Mouse (Mus musculus): ENCODE results near the gene Dlg2. TPM values are rescaled to one million over a fixed set of nuclear protein-coding genes. Genes with fewer than 3 reads are reported as not detected.

Gene Dlg2
- polyA plus RNA-seq, 1 experiment, result 1.3 TPM

- H3K4me3 ChIP-seq (replicated peaks; ENCODE audit: extremely low read depth, low read depth, low read length), result no peak overlapping the region
- DNase-seq, result no peak
- no peaks in the 10 kb centered on the region for H3K4me1 ChIP-seq (ENCODE audit: control insufficient read depth, insufficient read depth, low read length)
- WGBS, result 74% methylated on average over 3 of the region's 3 CpGs
- TF ChIP-seq CTCF (IDR thresholded peaks at IDR 0.05; ENCODE audit: insufficient read depth, low read length), result no peak
- TF ChIP-seq POLR2A (IDR thresholded peaks at IDR 0.05; ENCODE audit: borderline replicate concordance, extremely low read depth, low read depth, low read length), result no peak
Measured at GRCm38 (mm10) chr7:90630546-90630945, 154.1 kb downstream of the Dlg2 start.

- 88% methylated on average over 1 of the region's 1 CpGs for WGBS
- DNase-seq, result no peak
- Histone ChIP-seq H3K4me3 (replicated peaks; ENCODE audit: extremely low read depth, low read depth, low read length) (no peak overlapping the region), H3K4me1 (ENCODE audit: control insufficient read depth, insufficient read depth, low read length) (no peaks in the 10 kb centered on the region)
- TF ChIP-seq CTCF (IDR thresholded peaks at IDR 0.05; ENCODE audit: insufficient read depth, low read length), result no peak
- TF ChIP-seq POLR2A (IDR thresholded peaks at IDR 0.05; ENCODE audit: borderline replicate concordance, extremely low read depth, low read depth, low read length), result no peak
Measured at GRCm38 (mm10) chr7:90649512-90649911, 173.0 kb downstream of the Dlg2 start.

GRCm38 (mm10) chr7:90651128-90651527 lies 174.7 kb downstream of the Dlg2 start:
- Histone ChIP-seq H3K4me1 (ENCODE audit: control insufficient read depth, insufficient read depth, low read length) (no peaks in the 10 kb centered on the region), H3K4me3 (replicated peaks; ENCODE audit: extremely low read depth, low read depth, low read length) (no peak overlapping the region)
- DNase-seq, result no peak
- 51% methylated on average over 6 of the region's 6 CpGs for WGBS
- TF ChIP-seq POLR2A (IDR thresholded peaks at IDR 0.05; ENCODE audit: borderline replicate concordance, extremely low read depth, low read depth, low read length) (no peak), CTCF (IDR thresholded peaks at IDR 0.05; ENCODE audit: insufficient read depth, low read length) (no peak)

- no peak for DNase-seq
- TF ChIP-seq POLR2A (IDR thresholded peaks at IDR 0.05; ENCODE audit: borderline replicate concordance, extremely low read depth, low read depth, low read length) (no peak), CTCF (IDR thresholded peaks at IDR 0.05; ENCODE audit: insufficient read depth, low read length) (no peak)
- H3K4me1 ChIP-seq (ENCODE audit: control insufficient read depth, insufficient read depth, low read length), result no peaks in the 10 kb centered on the region
- 81% methylated on average over 2 of the region's 2 CpGs for WGBS
- H3K4me3 ChIP-seq (replicated peaks; ENCODE audit: extremely low read depth, low read depth, low read length), result no peak overlapping the region
Measured at GRCm38 (mm10) chr7:90651611-90652010, 175.1 kb downstream of the Dlg2 start.

- Histone ChIP-seq H3K4me3 (replicated peaks; ENCODE audit: extremely low read depth, low read depth, low read length) (no peak overlapping the region), H3K4me1 (ENCODE audit: control insufficient read depth, insufficient read depth, low read length) (no peaks in the 10 kb centered on the region)
- WGBS, result 47% methylated on average over 3 of the region's 3 CpGs
- TF ChIP-seq POLR2A (IDR thresholded peaks at IDR 0.05; ENCODE audit: borderline replicate concordance, extremely low read depth, low read depth, low read length) (no peak), CTCF (IDR thresholded peaks at IDR 0.05; ENCODE audit: insufficient read depth, low read length) (no peak)
- no peak for DNase-seq
Measured at GRCm38 (mm10) chr7:90658593-90658992, 182.1 kb downstream of the Dlg2 start.

GRCm38 (mm10) chr7:90694050-90694449 lies 217.6 kb downstream of the Dlg2 start:
- TF ChIP-seq CTCF (IDR thresholded peaks at IDR 0.05; ENCODE audit: insufficient read depth, low read length) (no peak), POLR2A (IDR thresholded peaks at IDR 0.05; ENCODE audit: borderline replicate concordance, extremely low read depth, low read depth, low read length) (no peak)
- Histone ChIP-seq H3K4me3 (replicated peaks; ENCODE audit: extremely low read depth, low read depth, low read length) (no peak overlapping the region), H3K4me1 (ENCODE audit: control insufficient read depth, insufficient read depth, low read length) (no peaks in the 10 kb centered on the region)
- no peak for DNase-seq

- no peak for DNase-seq
- H3K4me3 ChIP-seq (replicated peaks; ENCODE audit: extremely low read depth, low read depth, low read length), result no peak overlapping the region
- TF ChIP-seq CTCF (IDR thresholded peaks at IDR 0.05; ENCODE audit: insufficient read depth, low read length) (no peak), POLR2A (IDR thresholded peaks at IDR 0.05; ENCODE audit: borderline replicate concordance, extremely low read depth, low read depth, low read length) (no peak)
- H3K4me1 ChIP-seq (ENCODE audit: control insufficient read depth, insufficient read depth, low read length), result no peaks in the 10 kb centered on the region
- 72% methylated on average over 7 of the region's 7 CpGs for WGBS
Measured at GRCm38 (mm10) chr7:90696181-90696950, 219.9 kb downstream of the Dlg2 start.

GRCm38 (mm10) chr7:90703163-90703852 lies 226.8 kb downstream of the Dlg2 start:
- no peak overlapping the region for H3K4me3 ChIP-seq (replicated peaks; ENCODE audit: extremely low read depth, low read depth, low read length)
- WGBS, result 57% methylated on average over 7 of the region's 7 CpGs
- TF ChIP-seq POLR2A (IDR thresholded peaks at IDR 0.05; ENCODE audit: borderline replicate concordance, extremely low read depth, low read depth, low read length), result no peak
- TF ChIP-seq CTCF (IDR thresholded peaks at IDR 0.05; ENCODE audit: insufficient read depth, low read length), result no peak
- no peak for DNase-seq
- no peaks in the 10 kb centered on the region for H3K4me1 ChIP-seq (ENCODE audit: control insufficient read depth, insufficient read depth, low read length)

- DNase-seq, result no peak
- no peak for TF ChIP-seq CTCF (IDR thresholded peaks at IDR 0.05; ENCODE audit: insufficient read depth, low read length)
- no peak for TF ChIP-seq POLR2A (IDR thresholded peaks at IDR 0.05; ENCODE audit: borderline replicate concordance, extremely low read depth, low read depth, low read length)
- 57% methylated on average over 1 of the region's 1 CpGs for WGBS
Measured at GRCm38 (mm10) chr7:90703951-90704350, 227.5 kb downstream of the Dlg2 start.

GRCm38 (mm10) chr7:90734086-90734485 lies 257.6 kb downstream of the Dlg2 start:
- 44% methylated on average over 3 of the region's 3 CpGs for WGBS

More at GRCm38 (mm10) chr7:90703951-90704350, 227.5 kb downstream of the Dlg2 start:
- H3K4me3 ChIP-seq (replicated peaks; ENCODE audit: extremely low read depth, low read depth, low read length), result no peak overlapping the region
- no peaks in the 10 kb centered on the region for H3K4me1 ChIP-seq (ENCODE audit: control insufficient read depth, insufficient read depth, low read length)

More at GRCm38 (mm10) chr7:90734086-90734485, 257.6 kb downstream of the Dlg2 start:
- Histone ChIP-seq H3K4me1 (ENCODE audit: control insufficient read depth, insufficient read depth, low read length) (no peaks in the 10 kb centered on the region), H3K4me3 (replicated peaks; ENCODE audit: extremely low read depth, low read depth, low read length) (no peak overlapping the region)
- TF ChIP-seq CTCF (IDR thresholded peaks at IDR 0.05; ENCODE audit: insufficient read depth, low read length) (no peak), POLR2A (IDR thresholded peaks at IDR 0.05; ENCODE audit: borderline replicate concordance, extremely low read depth, low read depth, low read length) (no peak)
- DNase-seq, result no peak
